Mouse (Mus musculus) MEL (cell line): ENCODE results near the gene Nfx1. TPM values are rescaled to one million over a fixed set of nuclear protein-coding genes. Genes with fewer than 3 reads are reported as not detected.

Source experiments
- DNase-seq: peaks from one replicate; pipeline ENCODE4 v3.0.0; 2011; ENCODE audit warnings: low read depth, low spot score
- H3K27ac ChIP-seq: 2 replicates; pipeline ENCODE4 v1.5.1; 2012; ENCODE audit warnings: low read depth, mild to moderate bottlenecking, control low read depth, low read length, moderate library complexity; ENCODE audit not compliant: control insufficient read depth
- H3K27me3 ChIP-seq, 2 experiments: fragments of 150-350 bp in 1 of 2; sonication (generic) in 1 of 2; 2 replicates each; pipeline ENCODE4 v1.6.1; 2012; ENCODE audit warnings: low read length in 2 of 2, mild to moderate bottlenecking in 2 of 2, improper control_type of control experiment in 1 of 2, moderate library complexity in 1 of 2; ENCODE audit not compliant: insufficient read depth in 2 of 2, control insufficient read depth in 1 of 2
- H3K36me3 ChIP-seq, 2 experiments: 2 replicates each; pipeline ENCODE4 v1.6.1; 2012 to 2014; ENCODE audit warnings: low read length in 2 of 2, improper control_type of control experiment in 1 of 2, inconsistent platforms in 1 of 2, mild to moderate bottlenecking in 1 of 2; ENCODE audit not compliant: insufficient read depth in 2 of 2, control insufficient read depth in 1 of 2
- H3K4me1 ChIP-seq, 2 experiments: fragments of 150-350 bp in 1 of 2; sonication (generic) in 1 of 2; 2 replicates each; pipeline ENCODE4 v1.6.1; 2012; ENCODE audit warnings: low read length in 2 of 2, improper control_type of control experiment in 1 of 2, mild to moderate bottlenecking in 1 of 2; ENCODE audit not compliant: insufficient read depth in 2 of 2, control insufficient read depth in 1 of 2
- H3K4me3 ChIP-seq, 2 experiments: fragments of 150-350 bp in 1 of 2; sonication (generic) in 1 of 2; 2 replicates each; pipeline ENCODE4 v1.5.1; 2012; ENCODE audit warnings: low read depth in 2 of 2, low read length in 2 of 2, mild to moderate bottlenecking in 2 of 2, moderate library complexity in 2 of 2, control low read depth in 1 of 2, improper control_type of control experiment in 1 of 2; ENCODE audit not compliant: control insufficient read depth in 1 of 2, insufficient read depth in 1 of 2
- H3K79me2 ChIP-seq: 2 replicates; pipeline ENCODE4 v1.6.1; 2012; ENCODE audit warnings: mild to moderate bottlenecking, low read length, moderate library complexity; ENCODE audit not compliant: control insufficient read depth, poor library complexity, insufficient read depth
- H3K9ac ChIP-seq: 2 replicates; pipeline ENCODE4 v1.6.1; 2012; ENCODE audit warnings: low read depth, mild to moderate bottlenecking, control low read depth, low read length, moderate library complexity; ENCODE audit not compliant: control insufficient read depth, poor library complexity, severe bottlenecking
- H3K9me3 ChIP-seq: fragments of 150-350 bp; sonication (generic); replicated peaks from 2 replicates; pipeline ENCODE4 v1.6.1; 2012; ENCODE audit warnings: mild to moderate bottlenecking, low read length, improper control_type of control experiment, moderate library complexity; ENCODE audit not compliant: insufficient read depth
- BHLHE40 ChIP-seq: IDR thresholded peaks from 2 replicates; pipeline ENCODE4 v1.6.1; 2012; ENCODE audit warnings: low read depth, mild to moderate bottlenecking, inconsistent platforms, low read length, improper control_type of control experiment, borderline replicate concordance
- CTCF ChIP-seq, 3 experiments: IDR thresholded peaks in 2 of 3; conservative IDR thresholded peaks in 1 of 3; 2 replicates each; pipeline ENCODE4 v1.5.1; 2011 to 2012; ENCODE audit warnings: low read length in 3 of 3, low read depth in 2 of 3, mild to moderate bottlenecking in 2 of 3, improper control_type of control experiment in 1 of 3, inconsistent platforms in 1 of 3, mixed read lengths in 1 of 3, moderate library complexity in 1 of 3; ENCODE audit not compliant: control insufficient read depth in 1 of 3, insufficient read depth in 1 of 3, poor library complexity in 1 of 3, severe bottlenecking in 1 of 3
- JUND ChIP-seq: IDR thresholded peaks from 2 replicates; pipeline ENCODE4 v1.6.1; 2011; ENCODE audit warnings: low read depth, mild to moderate bottlenecking, improper control_type of control experiment, low read length
- MAFK ChIP-seq: IDR thresholded peaks from 2 replicates; pipeline ENCODE4 v1.6.1; 2011; ENCODE audit warnings: low read depth, mild to moderate bottlenecking, low read length, improper control_type of control experiment, borderline replicate concordance
- MAX ChIP-seq: IDR thresholded peaks from 2 replicates; pipeline ENCODE4 v1.6.1; 2011; ENCODE audit warnings: low read length, improper control_type of control experiment
- MAZ ChIP-seq: IDR thresholded peaks from 2 replicates; pipeline ENCODE4 v1.6.1; 2012; ENCODE audit warnings: low read depth, mild to moderate bottlenecking, inconsistent platforms, low read length, improper control_type of control experiment
- NELFE ChIP-seq: IDR thresholded peaks from 2 replicates; pipeline ENCODE4 v1.6.1; 2011; ENCODE audit warnings: low read depth, low read length, improper control_type of control experiment
- POLR2A ChIP-seq, 2 experiments: IDR thresholded peaks; 2 replicates each; pipeline ENCODE4 v1.6.1; 2011 to 2012; ENCODE audit warnings: low read length in 2 of 2, mild to moderate bottlenecking in 2 of 2, control low read depth in 1 of 2, improper control_type of control experiment in 1 of 2, low read depth in 1 of 2, moderate library complexity in 1 of 2; ENCODE audit not compliant: control insufficient read depth in 1 of 2, insufficient read depth in 1 of 2, poor library complexity in 1 of 2
- POLR2AphosphoS5 ChIP-seq: IDR thresholded peaks from 2 replicates; pipeline ENCODE4 v1.6.1; 2012; ENCODE audit warnings: low read depth, borderline replicate concordance, mild to moderate bottlenecking, inconsistent platforms, low read length, moderate library complexity, mixed read lengths
- RCOR1 ChIP-seq: IDR thresholded peaks from 2 replicates; pipeline ENCODE4 v1.6.1; 2012; ENCODE audit warnings: low read depth, mild to moderate bottlenecking, inconsistent platforms, low read length, improper control_type of control experiment
- SMC3 ChIP-seq: IDR thresholded peaks from 2 replicates; pipeline ENCODE4 v1.6.1; 2011; ENCODE audit warnings: low read depth, low read length, improper control_type of control experiment
- TAL1 ChIP-seq: IDR thresholded peaks from 2 replicates; pipeline ENCODE4 v1.6.1; 2012; ENCODE audit warnings: mild to moderate bottlenecking, inconsistent platforms, low read length, moderate library complexity, mixed read lengths
- TBP ChIP-seq: IDR thresholded peaks from 2 replicates; pipeline ENCODE4 v1.8.0; 2011; ENCODE audit warnings: low read depth, low read length, improper control_type of control experiment
- ZKSCAN1 ChIP-seq: IDR thresholded peaks from 2 replicates; pipeline ENCODE4 v1.6.1; 2012; ENCODE audit warnings: low read depth, mild to moderate bottlenecking, inconsistent platforms, low read length, improper control_type of control experiment, moderate library complexity
- polyA plus RNA-seq, 2 experiments: library from polyadenylated mRNA; stranded (reverse) in 1 of 2; unstranded in 1 of 2; fragments of >175 nt in 1 of 2; fragments of >200 nt in 1 of 2; gene quantifications; 2 replicates each; pipeline versions ENCODE4 v1.2.1 to v1.2.4; 2012; ENCODE audit warnings: low replicate concordance in 2 of 2, low read depth in 1 of 2; ENCODE audit not compliant: insufficient read length in 2 of 2, insufficient read depth in 1 of 2, missing spikeins in 1 of 2
- total RNA-seq: library from RNA; depleted of rRNA; stranded (reverse); fragments of 300-350 nt; gene quantifications from 2 replicates; pipeline ENCODE4 v1.2.3, GENCODE M21; 2012

Nfx1 gene
- total and polyA plus RNA-seq, 3 experiments, result 54.9 to 72.6 TPM; not detected in 1

GRCm38 (mm10) chr4:41063894-41064673 is 93.4 kb downstream of the Nfx1 start:
- no peaks in the 10 kb centered on the region for H3K4me1 ChIP-seq
- H3K4me3 ChIP-seq, result no peak overlapping the region
- TF ChIP-seq JUND, result no peak
- TF ChIP-seq ZKSCAN1, result no peak
- no peak for TF ChIP-seq BHLHE40
- TF ChIP-seq CTCF (IDR thresholded peaks at IDR 0.05 in 2 of 3, conservative IDR thresholded peaks at IDR 0.05 in 1 of 3; ENCODE audit: control insufficient read depth in 1 of 3, insufficient read depth in 1 of 3, low read depth in 2 of 3, low read length in 3 of 3, poor library complexity in 1 of 3, severe bottlenecking in 1 of 3), result peak; percentile 62 to 79 (median 71)
- TF ChIP-seq MAZ, result no peak
- TF ChIP-seq MAX, result no peak
- TF ChIP-seq POLR2AphosphoS5, result no peak
- TF ChIP-seq SMC3, result peak; percentile 39
- no peak overlapping the region for H3K9ac ChIP-seq
- no peaks in the 10 kb centered on the region for H3K9me3 ChIP-seq
- no peaks in the 10 kb centered on the region for H3K27me3 ChIP-seq
- no peak overlapping the region for H3K27ac ChIP-seq
- H3K36me3 ChIP-seq, result no peaks in the 10 kb centered on the region
- H3K79me2 ChIP-seq, result no peaks in the 10 kb centered on the region
- peak; percentile 52 for DNase-seq

GRCm38 (mm10) chr4:41065196-41065595 is 94.5 kb downstream of the Nfx1 start:
- H3K9ac ChIP-seq, result no peak overlapping the region
- TF ChIP-seq BHLHE40 (no peak), POLR2AphosphoS5 (no peak), ZKSCAN1 (no peak), POLR2A (IDR thresholded peaks at IDR 0.05; ENCODE audit: control insufficient read depth in 1 of 2, insufficient read depth in 1 of 2, low read depth in 1 of 2, low read length in 2 of 2, poor library complexity in 1 of 2) (no peak), NELFE (no peak), TAL1 (no peak)

GRCm38 (mm10) chr4:41071500-41072429 is 101.1 kb downstream of the Nfx1 start:
- Histone ChIP-seq H3K4me1 (peaks cover 0 to 5% of the 10 kb centered on the region in 2 experiments; a peak in 2 of 4 replicates), H3K4me3 (no peak overlapping the region), H3K27ac (no peak overlapping the region), H3K27me3 (no peaks in the 10 kb centered on the region), H3K9me3 (no peaks in the 10 kb centered on the region), H3K79me2 (no peaks in the 10 kb centered on the region), H3K9ac (no peak overlapping the region), H3K36me3 (no peaks in the 10 kb centered on the region)
- TF ChIP-seq RCOR1 (peak; percentile 44; the same call in 1 of the 2 replicates), MAFK (peak; percentile 36; the same call in 1 of the 2 replicates), TBP (no peak), NELFE (no peak)
- DNase-seq, result no peak

More at GRCm38 (mm10) chr4:41065196-41065595, 94.5 kb downstream of the Nfx1 start:
- Histone ChIP-seq H3K79me2 (no peaks in the 10 kb centered on the region), H3K4me1 (no peaks in the 10 kb centered on the region), H3K9me3 (no peaks in the 10 kb centered on the region), H3K4me3 (no peak overlapping the region), H3K27ac (no peak overlapping the region), H3K27me3 (no peaks in the 10 kb centered on the region), H3K36me3 (no peaks in the 10 kb centered on the region)
- DNase-seq, result no peak
